Mouse (Mus musculus): ENCODE data around the gene Nek6.

- TF ChIP-seq CTCF (IDR thresholded peaks at IDR 0.05; ENCODE audit: insufficient read depth, low read length) (no peak), POLR2A (IDR thresholded peaks at IDR 0.05; ENCODE audit: borderline replicate concordance, extremely low read depth, low read depth, low read length) (no peak)
Observed at GRCm38 (mm10) chr2:38507181-38507580, 4.3 kb upstream of the Nek6 start.
